Mouse (Mus musculus): Measurements from ENCODE around the gene Otub1. TPM values are rescaled to one million over a fixed set of nuclear protein-coding genes. Genes with fewer than 3 reads are reported as not detected.

Otub1 gene
- total RNA-seq (2014; fragmentation: Nextera tagmentation) (61.0 and 61.2 TPM in 2 replicates), total RNA-seq (2017) (63.0 and 69.0 TPM in 2 replicates)

DNA sequence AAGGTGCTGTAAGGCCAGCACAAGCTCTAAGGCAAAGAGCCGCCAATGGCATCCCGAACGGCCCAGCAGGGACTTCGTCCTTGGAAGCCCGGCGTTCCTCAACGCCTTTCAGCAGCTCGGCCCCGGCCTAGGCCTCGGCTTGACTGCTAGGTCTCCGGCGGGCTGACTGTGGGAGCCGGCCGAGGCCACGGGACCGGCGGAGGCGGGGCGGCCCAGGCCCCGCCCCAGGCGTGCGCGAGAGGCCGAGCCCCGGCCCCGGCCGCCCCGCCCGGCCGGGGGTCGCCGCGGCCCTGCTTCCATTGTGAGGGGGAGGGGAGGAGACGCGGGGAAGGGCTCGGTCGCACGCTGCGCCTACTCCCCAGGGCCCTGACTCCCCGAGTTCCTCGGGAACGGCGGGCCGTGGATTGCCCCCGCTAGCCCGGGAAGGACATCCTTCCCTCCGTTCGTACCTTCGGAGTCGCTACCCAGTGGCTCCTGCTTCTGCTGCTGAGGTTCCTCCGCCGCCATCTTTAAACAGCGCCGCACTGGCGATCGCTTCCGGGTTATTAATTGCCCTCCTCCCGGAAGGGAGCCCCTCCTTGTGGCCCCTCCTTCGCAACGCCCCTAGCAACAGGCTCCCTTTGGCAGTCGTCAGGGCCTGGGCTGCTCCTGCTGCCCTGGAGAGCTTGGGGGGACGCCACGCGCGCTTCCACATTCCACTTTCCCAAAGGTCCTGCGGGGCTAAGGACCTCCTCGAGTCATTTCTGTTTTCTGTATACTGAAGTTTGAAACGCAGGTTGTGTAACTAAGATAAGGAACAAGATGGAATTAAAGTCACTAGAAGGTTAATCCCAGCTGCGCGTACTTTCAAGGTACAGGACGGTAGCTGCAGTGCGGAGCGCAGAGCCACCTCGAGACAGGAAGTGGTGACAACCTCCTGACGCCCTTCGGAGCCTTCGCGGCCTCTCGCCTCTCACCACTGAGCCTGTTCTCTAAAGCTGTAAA, at the start of gene Otub1:
Gene Otub1, minus strand, starts transcription at position 564 of the 984 bp plus-strand sequence.
- peak; percentile 92 for ATAC-seq (replicated peaks; ENCODE audit: poor library complexity, severe bottlenecking)

GRCm38 (mm10) chr19:7246021-7246420, 39.9 kb upstream of the Otub1 start:
- ATAC-seq (replicated peaks; ENCODE audit: poor library complexity, severe bottlenecking), result no peak

GRCm38 (mm10) chr19:7240782-7241690, 34.9 kb upstream of the Otub1 start, which contains the start of gene Naa40:
Gene Naa40 (minus strand): TSS chr19:7241183.
- ATAC-seq (replicated peaks; ENCODE audit: poor library complexity, severe bottlenecking), result peak; percentile 94

GRCm38 (mm10) chr19:7240291-7240690, 34.2 kb upstream of the Otub1 start:
- ATAC-seq (replicated peaks; ENCODE audit: poor library complexity, severe bottlenecking), result no peak

- no peak for ATAC-seq (replicated peaks; ENCODE audit: poor library complexity, severe bottlenecking)
These were observed 33.5 kb upstream of the Otub1 start for GRCm38 (mm10) chr19:7239574-7239973.

DNA sequence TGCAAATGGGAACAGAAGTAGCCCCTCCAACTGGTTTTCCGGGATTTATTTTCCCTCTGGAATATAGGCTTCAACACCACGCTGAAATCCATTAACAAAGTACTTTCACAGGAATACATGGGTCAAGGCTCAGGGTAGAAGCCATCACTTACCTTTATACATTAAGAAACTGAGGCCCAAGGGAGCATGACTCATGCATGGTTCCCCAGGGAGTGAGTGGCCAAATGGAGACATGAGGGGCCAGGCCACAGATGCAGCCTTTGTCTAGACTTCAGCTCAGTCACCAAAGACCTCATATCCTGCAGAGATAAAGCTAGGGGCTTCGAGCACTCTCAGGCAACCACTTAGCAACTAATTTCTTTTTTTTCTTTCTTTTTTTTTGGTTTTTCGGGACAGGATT, 30.6 kb upstream of the Otub1 start:
- ATAC-seq (replicated peaks; ENCODE audit: poor library complexity, severe bottlenecking), result no peak

GRCm38 (mm10) chr19:7236011-7236410, 29.9 kb upstream of the Otub1 start:
- no peak for ATAC-seq (replicated peaks; ENCODE audit: poor library complexity, severe bottlenecking)

- no peak for ATAC-seq (replicated peaks; ENCODE audit: poor library complexity, severe bottlenecking)
These were observed 29.3 kb upstream of the Otub1 start for GRCm38 (mm10) chr19:7235461-7235860.

GRCm38 (mm10) chr19:7234537-7235221, 28.6 kb upstream of the Otub1 start:
- ATAC-seq (replicated peaks; ENCODE audit: poor library complexity, severe bottlenecking), result peak; percentile 98

GRCm38 (mm10) chr19:7226511-7226914, 20.4 kb upstream of the Otub1 start:
- peak; percentile 86 for ATAC-seq (replicated peaks; ENCODE audit: poor library complexity, severe bottlenecking)

- no peak for ATAC-seq (replicated peaks; ENCODE audit: poor library complexity, severe bottlenecking)
These were observed 19.1 kb upstream of the Otub1 start for GRCm38 (mm10) chr19:7225096-7225690.

GRCm38 (mm10) chr19:7224253-7224652, 18.1 kb upstream of the Otub1 start:
- ATAC-seq (replicated peaks; ENCODE audit: poor library complexity, severe bottlenecking), result no peak

- no peak for ATAC-seq (replicated peaks; ENCODE audit: poor library complexity, severe bottlenecking)
These were observed 17.4 kb upstream of the Otub1 start for GRCm38 (mm10) chr19:7223488-7223887.

DNA sequence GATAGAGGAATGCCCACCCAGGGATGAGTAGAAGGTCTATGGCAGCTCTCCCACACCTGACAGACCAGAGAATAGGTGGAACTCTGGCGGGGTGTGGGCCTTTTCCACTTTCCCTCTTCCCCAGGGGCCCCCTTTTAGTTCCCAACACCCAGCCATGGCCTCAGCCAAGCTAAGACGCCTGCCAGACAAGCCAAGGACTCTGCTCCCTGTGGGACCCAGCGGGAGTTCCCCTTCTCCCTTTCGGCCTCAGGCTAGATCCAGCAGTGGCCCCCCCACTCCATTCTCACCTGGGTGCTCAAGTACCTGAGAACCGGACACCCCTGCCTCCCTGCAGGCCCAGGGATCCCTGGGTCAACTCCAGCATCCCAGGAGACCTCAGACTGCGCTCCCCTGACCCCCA, 16.1 kb upstream of the Otub1 start:
- ATAC-seq (replicated peaks; ENCODE audit: poor library complexity, severe bottlenecking), result no peak

- ATAC-seq (replicated peaks; ENCODE audit: poor library complexity, severe bottlenecking), result no peak
These were observed 12.6 kb upstream of the Otub1 start for GRCm38 (mm10) chr19:7218753-7219152.

GRCm38 (mm10) chr19:7217926-7218267, 11.8 kb upstream of the Otub1 start:
- ATAC-seq (replicated peaks; ENCODE audit: poor library complexity, severe bottlenecking), result peak; percentile 53

- peak; percentile 95 for ATAC-seq (replicated peaks; ENCODE audit: poor library complexity, severe bottlenecking)
These were observed 11.2 kb upstream of the Otub1 start, which contains the start of gene Cox8a for GRCm38 (mm10) chr19:7217162-7217925. Gene Cox8a (minus strand): TSS chr19:7217616.

- ATAC-seq (replicated peaks; ENCODE audit: poor library complexity, severe bottlenecking), result no peak
These were observed 8.4 kb upstream of the Otub1 start for GRCm38 (mm10) chr19:7214484-7214883.

- no peak for ATAC-seq (replicated peaks; ENCODE audit: poor library complexity, severe bottlenecking)
These were observed 6.9 kb upstream of the Otub1 start for GRCm38 (mm10) chr19:7213010-7213409.

Data from granulocyte monocyte progenitor cell, adult 5-6 weeks (primary cell).